Mouse (Mus musculus) adrenal gland, postnatal 36 days (tissue): Measurements from ENCODE around the gene Klf2. TPM values are rescaled to one million over a fixed set of nuclear protein-coding genes. Genes with fewer than 3 reads are reported as not detected.

Experiments used
- total RNA-seq, 2 experiments: library from RNA; stranded (reverse); gene quantifications; 2 replicates each; pipeline ENCODE4 v1.2.3; 2021

Gene Klf2
- total RNA-seq, 2 experiments from 2014 or later, result 45.2 to 67.5 TPM

Other genes with a start within 250 kb of the Klf2 start
- not detected for gene Olfr373, start 235.9 kb upstream of the Klf2 start, total RNA-seq
- gene Olfr374, start 212.0 kb upstream of the Klf2 start, total RNA-seq, result not detected
- gene Tpm4, start 184.1 kb upstream of the Klf2 start, total RNA-seq, result 100 to 1,000 TPM; 198 to 284 TPM
- gene Rab8a, start 157.8 kb upstream of the Klf2 start, total RNA-seq, result 10 to 100 TPM; 56.8 to 67.0 TPM
- not detected for gene Hsh2d, start 129.4 kb upstream of the Klf2 start, total RNA-seq
- gene Cib3, start 106.2 kb upstream of the Klf2 start, total RNA-seq, result under 1 TPM in 1 of 2 experiments, not detected in 1; 0.72 TPM
- not detected for gene Gm11034, start 105.4 kb upstream of the Klf2 start, total RNA-seq
- gene Fam32a, start 99.3 kb upstream of the Klf2 start, total RNA-seq, result 10 to 100 TPM; 46.9 to 61.4 TPM
- gene Ap1m1, start 79.0 kb upstream of the Klf2 start, total RNA-seq, result 10 to 100 TPM; 59.4 to 61.3 TPM
- gene Gm10282, start 13.8 kb upstream of the Klf2 start, total RNA-seq, result 10 to 100 TPM in 1 of 2 experiments, 1 to 10 TPM in 1; 5.8 to 20.3 TPM
- gene Eps15l1, start 102.4 kb downstream of the Klf2 start, total RNA-seq, result 10 to 100 TPM; 38.6 to 52.6 TPM
- 1 to 10 TPM; 3.7 to 4.3 TPM for gene Calr3, start 124.8 kb downstream of the Klf2 start, total RNA-seq
- 1 to 10 TPM; 7.1 to 8.1 TPM for gene 1700030K09Rik, start 124.8 kb downstream of the Klf2 start, total RNA-seq
- 10 to 100 TPM; 57.3 to 63.1 TPM for gene Cherp, start 156.2 kb downstream of the Klf2 start, total RNA-seq
- 10 to 100 TPM; 36.2 to 37.7 TPM for gene Slc35e1, start 173.6 kb downstream of the Klf2 start, total RNA-seq
- gene Med26, start 229.2 kb downstream of the Klf2 start, total RNA-seq, result 10 to 100 TPM in 1 of 2 experiments, 1 to 10 TPM in 1; 9.7 to 11.3 TPM